Comparison of ENCODE assay signal across 14 mouse cellular contexts in the genomic region with DNA sequence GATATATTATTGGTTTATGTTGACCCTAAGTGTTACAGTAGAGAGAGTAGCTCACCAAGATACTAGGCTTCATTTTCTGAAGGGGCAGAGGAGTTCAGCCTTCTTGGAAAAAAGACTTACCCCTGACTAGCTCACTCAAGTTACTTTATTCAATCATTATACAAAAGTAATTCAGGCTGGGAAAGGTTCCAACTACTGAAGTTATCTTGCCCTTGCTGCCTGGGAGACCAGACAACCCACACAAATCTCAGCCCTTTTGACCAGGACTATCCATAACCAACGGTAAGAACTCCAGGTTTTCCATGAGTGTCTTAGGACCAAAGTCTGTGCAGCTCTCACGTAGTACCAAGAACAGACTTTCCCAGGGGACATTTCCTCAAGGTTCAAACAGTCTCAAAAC.
"Had no signal": no experiment of that assay in that cellular context is flagged by ENCODE, and none has a peak within 500 bp of the region (broad histone marks: within the 10 kb centered on the region; RNA-seq: fewer than 3 reads in every experiment).

No protein-coding gene starts in this region.

- H3K4me3 ChIP-seq: limb, embryonic 15.5 days; lung, embryonic 15.5 days had no signal

- H3K9me3 ChIP-seq: limb, embryonic 15.5 days had no signal

- H3K4me2 ChIP-seq: limb, embryonic 15.5 days; liver, embryonic 11.5 days; lung, embryonic 15.5 days; midbrain, embryonic 11.5 days had no signal

- H3K27ac ChIP-seq: limb, embryonic 15.5 days; liver, embryonic 14.5 days; lung, embryonic 15.5 days had no signal

- H3K36me3 ChIP-seq: limb, embryonic 15.5 days; lung, embryonic 15.5 days had no signal

- DNase-seq: kidney, postnatal 4 days; liver, postnatal 0 days; lung, postnatal 10 days; lung, postnatal 4 days; midbrain, embryonic 14.5 days; thymus, adult 18-20 months; thymus, postnatal 36 days had no signal

- H3K27me3 ChIP-seq: limb, embryonic 15.5 days; lung, embryonic 15.5 days had no signal

- H3K4me1 ChIP-seq: limb, embryonic 15.5 days; lung, embryonic 15.5 days had no signal

- H3K9ac ChIP-seq: limb, embryonic 15.5 days; liver, embryonic 14.5 days; liver, postnatal 0 days; lung, embryonic 15.5 days had no signal

- ATAC-seq: inflammation-experienced regulatory T-cells, adult 6 months; intestine, embryonic 16.5 days; liver, postnatal 0 days had no signal
